Mouse (Mus musculus) limb, embryonic 12.5 days (tissue): ENCODE measurements around the gene Olfr156. TPM values are rescaled to one million over a fixed set of nuclear protein-coding genes. Genes with fewer than 3 reads are reported as not detected.

ENCODE experiments used
- ATAC-seq: fragments of 200-750 bp; cut with Nextera tagmentation; 2 replicates; pipeline ENCODE4 v1.8.0; 2017; ENCODE audit warnings: low read depth, moderate TSS enrichment; ENCODE audit not compliant: insufficient number of reproducible peaks, insufficient read depth, low FRiP score, low TSS enrichment
- H3K27ac ChIP-seq: fragments of 300-500 bp; sonication (generic); 2 replicates; pipeline ENCODE4 v1.5.1; 2016; ENCODE audit warnings: mild to moderate bottlenecking, moderate library complexity
- H3K27me3 ChIP-seq: fragments of 300-500 bp; sonication (generic); 2 replicates; pipeline ENCODE4 v1.6.1; 2016; ENCODE audit warnings: mild to moderate bottlenecking, moderate library complexity
- H3K36me3 ChIP-seq: fragments of 300-500 bp; sonication (generic); 2 replicates; pipeline ENCODE4 v1.6.1; 2016; ENCODE audit warnings: mild to moderate bottlenecking, moderate library complexity
- H3K4me1 ChIP-seq: fragments of 300-500 bp; sonication (generic); replicated peaks from 2 replicates; pipeline ENCODE4 v1.6.1; 2016
- H3K4me2 ChIP-seq: fragments of 300-500 bp; sonication (generic); 2 replicates; pipeline ENCODE4 v1.6.1; 2016; ENCODE audit warnings: mild to moderate bottlenecking, moderate library complexity
- H3K4me3 ChIP-seq: fragments of 300-500 bp; sonication (generic); replicated peaks from 2 replicates; pipeline ENCODE4 v1.5.1; 2016; ENCODE audit warnings: mild to moderate bottlenecking
- H3K9ac ChIP-seq: fragments of 300-500 bp; sonication (generic); replicated peaks from 2 replicates; pipeline ENCODE4 v1.6.1; 2016; ENCODE audit warnings: mild to moderate bottlenecking, moderate library complexity
- H3K9me3 ChIP-seq: fragments of 300-500 bp; sonication (generic); 2 replicates; pipeline ENCODE4 v1.6.1; 2016; ENCODE audit warnings: mild to moderate bottlenecking, moderate library complexity
- WGBS: fragments of 180-500 bp; shearing (Covaris S2); methylation state at CpG from one replicate; pipeline ENCODE4 v1.1.7; 2016; 5-methylcytosine and 5-hydroxymethylcytosine counted together
- polyA plus RNA-seq: library from polyadenylated mRNA; unstranded; fragments of >200 nt; fragmentation: Nextera tagmentation; extraction: Ambion mirVana; gene quantifications from 2 replicates; pipeline ENCODE4 v1.2.1, GENCODE M21; 2016

Gene Olfr156
- 0.19 TPM in 1 of 2 replicates, not detected in the other for polyA plus RNA-seq

DNA sequence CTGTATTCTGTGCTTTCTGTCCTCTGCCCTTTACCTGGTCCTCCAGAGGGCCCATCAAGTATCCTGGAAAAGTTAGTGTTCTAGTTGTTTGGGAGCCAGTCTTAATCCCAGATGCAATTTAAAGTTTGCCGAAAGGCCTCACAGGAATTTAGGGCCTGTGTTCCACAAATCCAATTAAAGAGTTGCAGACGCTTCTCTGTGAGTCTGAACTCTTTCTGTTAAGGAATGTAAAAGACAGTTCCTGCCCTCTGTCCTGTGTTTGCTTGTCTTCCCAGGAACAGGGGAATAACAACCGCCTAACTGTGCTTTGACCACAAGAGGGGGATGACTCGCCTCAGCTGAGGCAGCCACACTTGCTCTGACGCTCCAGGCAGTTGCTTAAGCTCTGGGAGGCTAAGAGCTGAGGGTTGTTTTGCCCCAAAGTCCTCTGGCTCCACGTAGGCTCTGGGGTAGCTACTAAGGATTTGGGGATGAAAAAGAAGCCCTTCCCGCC, at the start of gene Olfr156:
Gene Olfr156, minus strand, starts transcription at position 51 of the 493 bp plus-strand sequence.
- WGBS = 9% methylated on average over 7 of the region's 7 CpGs
- Histone ChIP-seq H3K9me3 (no peaks in the 10 kb centered on the region), H3K27me3 (no peaks in the 10 kb centered on the region), H3K4me3 (no peak within 1 kb of the TSS), H3K27ac (no peak within 1 kb of the TSS), H3K4me2 (no peak within 1 kb of the TSS), H3K36me3 (no peaks in the 10 kb centered on the region), H3K9ac (no peak within 1 kb of the TSS), H3K4me1 (peaks cover 4% of the 10 kb centered on the region; the same call in 1 of the 2 replicates)
- no peak for ATAC-seq

DNA sequence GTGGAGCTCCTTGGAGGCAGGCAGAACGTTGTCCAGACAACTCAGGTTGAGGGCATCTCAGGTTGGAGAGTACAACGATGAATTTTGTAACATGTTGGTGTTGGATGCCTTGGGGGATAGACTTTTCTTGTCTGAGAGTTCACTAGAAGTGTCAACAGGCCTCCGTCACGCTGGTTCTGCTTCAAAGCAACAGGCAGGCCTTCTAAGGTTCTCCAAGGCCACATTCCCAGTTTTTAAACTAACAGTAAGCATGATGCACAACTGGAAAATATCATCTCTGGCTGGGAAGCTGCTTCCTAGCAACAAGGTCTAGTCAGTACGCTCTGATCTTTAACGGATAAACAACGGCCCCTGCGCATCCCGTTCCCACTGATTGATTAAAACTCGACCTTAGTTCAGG, 46.1 kb upstream of the Olfr156 start:
- ATAC-seq = no peak
- Histone ChIP-seq H3K36me3 (no peaks in the 10 kb centered on the region), H3K4me2 (no peak overlapping the region), H3K4me3 (no peak overlapping the region), H3K4me1 (peaks cover 4% of the 10 kb centered on the region; the same call in 1 of the 2 replicates), H3K9me3 (peaks cover 10% of the 10 kb centered on the region; the same call in 1 of the 2 replicates), H3K27me3 (no peaks in the 10 kb centered on the region), H3K27ac (no peak overlapping the region), H3K9ac (no peak overlapping the region)
- WGBS = 82% methylated on average over 10 of the region's 10 CpGs

DNA sequence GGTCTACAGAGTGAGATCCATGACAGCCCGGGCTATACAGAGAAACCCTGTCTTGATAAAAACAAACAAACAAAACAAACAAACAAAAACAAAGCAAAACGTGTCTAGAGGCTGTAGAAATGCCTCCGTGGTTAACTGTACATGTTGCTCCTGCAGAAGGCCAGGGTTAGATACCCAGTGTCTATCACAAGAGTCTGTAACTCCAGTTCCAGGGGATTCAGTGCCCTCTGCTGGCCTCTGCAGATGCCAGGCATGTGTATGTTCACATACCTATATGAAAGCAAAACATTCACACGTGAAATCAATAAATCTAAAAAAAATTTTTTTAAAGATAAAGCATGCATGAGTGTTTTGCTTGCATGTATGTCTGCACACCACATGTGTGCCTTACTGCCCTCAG, 39.6 kb upstream of the Olfr156 start:
- WGBS = 67% methylated on average over 4 of the region's 4 CpGs
- Histone ChIP-seq H3K4me1 (no peaks in the 10 kb centered on the region), H3K27me3 (no peaks in the 10 kb centered on the region), H3K4me2 (no peak overlapping the region), H3K9ac (no peak overlapping the region), H3K9me3 (no peaks in the 10 kb centered on the region), H3K4me3 (no peak overlapping the region), H3K27ac (no peak overlapping the region), H3K36me3 (no peaks in the 10 kb centered on the region)
- ATAC-seq = no peak

DNA sequence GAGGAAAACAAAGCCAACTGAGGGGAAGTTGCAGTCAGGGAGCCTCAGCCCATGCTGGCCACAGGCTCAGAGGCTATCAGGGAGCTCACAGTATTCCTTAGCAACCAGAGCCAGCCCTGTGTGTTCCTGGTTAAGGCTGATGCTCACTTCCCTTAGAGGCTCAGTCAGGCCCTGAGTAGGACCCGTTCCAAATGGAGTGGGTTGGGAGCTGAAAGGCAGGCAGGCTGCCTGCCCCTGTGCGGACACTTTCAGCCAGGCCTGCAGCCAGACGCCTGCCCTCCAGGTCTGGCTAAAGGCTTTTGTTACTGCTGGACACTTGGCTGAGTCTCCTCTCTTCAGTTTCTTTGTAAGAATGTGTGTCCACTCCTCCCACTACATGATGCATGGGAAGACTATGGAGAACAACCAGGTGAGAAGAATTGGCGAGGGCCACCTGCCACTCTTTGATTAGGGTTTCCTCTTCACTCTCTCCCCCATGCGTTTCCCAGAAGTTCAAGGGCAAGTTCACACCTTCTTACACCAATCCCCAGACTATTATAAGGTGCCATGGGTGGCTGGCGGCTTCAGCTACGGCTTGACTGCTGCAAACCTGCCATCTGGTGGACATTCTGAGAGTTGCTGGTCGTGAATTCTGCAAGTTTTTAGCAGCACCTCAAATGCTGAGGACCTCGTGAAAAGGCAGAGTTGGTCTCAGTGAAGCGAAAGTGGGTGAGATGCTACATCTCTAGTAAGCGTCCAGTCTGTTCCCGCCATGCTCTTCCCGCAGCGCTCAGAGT, 37.2 kb upstream of the Olfr156 start:
- WGBS = 17% methylated on average over 14 of the region's 14 CpGs
- H3K4me2 ChIP-seq = no peak overlapping the region
- H3K36me3 ChIP-seq = no peaks in the 10 kb centered on the region
- H3K4me3 ChIP-seq = no peak overlapping the region
- no peak overlapping the region for H3K27ac ChIP-seq
- no peak overlapping the region for H3K9ac ChIP-seq
- no peaks in the 10 kb centered on the region for H3K4me1 ChIP-seq
- H3K9me3 ChIP-seq = no peaks in the 10 kb centered on the region
- no peaks in the 10 kb centered on the region for H3K27me3 ChIP-seq
- no peak for ATAC-seq

DNA sequence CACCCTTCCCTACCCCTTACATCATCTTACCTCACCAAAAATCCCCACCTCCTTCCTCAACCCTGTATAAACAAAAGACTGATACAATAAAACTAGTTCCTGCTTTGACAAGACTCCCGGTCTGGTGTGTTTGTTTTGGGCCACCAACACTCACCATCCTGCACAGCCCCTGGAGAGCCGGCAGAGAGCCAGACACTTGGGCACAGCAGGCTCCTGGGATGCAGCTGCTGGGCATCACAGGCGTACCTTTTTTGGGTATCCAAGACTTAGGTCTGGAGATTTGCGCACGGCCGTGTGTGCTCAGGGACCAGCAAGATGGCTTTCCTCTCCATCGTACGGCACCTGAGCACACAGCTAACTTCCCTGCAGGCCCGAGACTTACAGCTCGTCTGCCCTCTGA, 36.2 kb upstream of the Olfr156 start:
- H3K27me3 ChIP-seq = no peaks in the 10 kb centered on the region
- no peaks in the 10 kb centered on the region for H3K9me3 ChIP-seq
- no peak overlapping the region for H3K9ac ChIP-seq
- no peaks in the 10 kb centered on the region for H3K36me3 ChIP-seq
- no peaks in the 10 kb centered on the region for H3K4me1 ChIP-seq
- no peak overlapping the region for H3K4me3 ChIP-seq
- no peak overlapping the region for H3K4me2 ChIP-seq
- no peak overlapping the region for H3K27ac ChIP-seq
- ATAC-seq = no peak
- 82% methylated on average over 10 of the region's 10 CpGs for WGBS

DNA sequence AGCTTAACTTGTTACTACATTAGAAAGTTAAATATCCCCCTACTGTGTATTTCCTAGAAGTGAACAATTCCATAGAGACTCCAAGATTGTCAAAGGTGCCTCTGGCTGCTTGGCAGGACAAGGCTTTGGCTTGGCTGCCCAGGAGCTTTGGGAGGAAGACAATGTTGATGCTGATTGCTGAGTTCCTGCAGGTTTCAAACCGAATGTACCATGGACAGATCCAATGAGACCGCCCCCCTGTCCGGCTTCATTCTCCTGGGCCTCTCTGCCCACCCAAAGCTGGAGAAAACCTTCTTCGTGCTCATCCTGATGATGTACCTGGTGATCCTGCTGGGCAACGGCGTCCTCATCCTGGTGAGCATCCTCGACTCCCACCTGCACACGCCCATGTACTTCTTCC, 30.4 kb upstream of the Olfr156 start:
- H3K36me3 ChIP-seq = no peaks in the 10 kb centered on the region
- no peak for ATAC-seq
- no peak overlapping the region for H3K4me3 ChIP-seq
- H3K27me3 ChIP-seq = no peaks in the 10 kb centered on the region
- no peaks in the 10 kb centered on the region for H3K9me3 ChIP-seq
- no peak overlapping the region for H3K9ac ChIP-seq
- 69% methylated on average over 8 of the region's 8 CpGs for WGBS
- no peaks in the 10 kb centered on the region for H3K4me1 ChIP-seq
- H3K27ac ChIP-seq = no peak overlapping the region
- no peak overlapping the region for H3K4me2 ChIP-seq

DNA sequence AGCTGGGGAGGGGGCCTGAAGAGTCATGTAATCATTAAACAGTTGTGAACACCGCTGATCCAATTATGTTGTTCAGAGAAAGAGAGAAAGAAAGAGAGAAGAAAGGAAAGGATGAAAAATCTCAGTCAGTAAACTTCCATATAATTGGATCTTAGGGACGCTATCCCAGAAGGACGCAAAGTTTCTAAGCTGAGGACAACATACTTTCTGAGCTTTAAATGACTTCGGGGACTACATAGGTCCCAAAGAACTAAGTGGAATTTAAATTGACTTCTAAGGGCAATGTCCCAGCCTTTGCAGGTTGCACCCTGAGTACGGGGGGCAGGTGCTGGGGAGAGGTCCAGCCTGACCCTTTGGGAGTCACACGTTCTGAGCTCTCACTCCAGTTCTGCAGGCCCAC, 27.6 kb upstream of the Olfr156 start, which contains the start of gene Olfr155:
Gene Olfr155, plus strand, starts transcription at position 301 of the 400 bp plus-strand sequence.
- Histone ChIP-seq H3K27me3 (0 out of 2 replicates have a peak, but pooled peaks cover 2% of the 10 kb centered on the region), H3K4me1 (no peaks in the 10 kb centered on the region), H3K9ac (no peak within 1 kb of the TSS), H3K9me3 (no peaks in the 10 kb centered on the region), H3K4me3 (no peak within 1 kb of the TSS), H3K36me3 (no peaks in the 10 kb centered on the region), H3K4me2 (no peak within 1 kb of the TSS), H3K27ac (no peak within 1 kb of the TSS)
- 84% methylated on average over 6 of the region's 6 CpGs for WGBS
- ATAC-seq = no peak

DNA sequence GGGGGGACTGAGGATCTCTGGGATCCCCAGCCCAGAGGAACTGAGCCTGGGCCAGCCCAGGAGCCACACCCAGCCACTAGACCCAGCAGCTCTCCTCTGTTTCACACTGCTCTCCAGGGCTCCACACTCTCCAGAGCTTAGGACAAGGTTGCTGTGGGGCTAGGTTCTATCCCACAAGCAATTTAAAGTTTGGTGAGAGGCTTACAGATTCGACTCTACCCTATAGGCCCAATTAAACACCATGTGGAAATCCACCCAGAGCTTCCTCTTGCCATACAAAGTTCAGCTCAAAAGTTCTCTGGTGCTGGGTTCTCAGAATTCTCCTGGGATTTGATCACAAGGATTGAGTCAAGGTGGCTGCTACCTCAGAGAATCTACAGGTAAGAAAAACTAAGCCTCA, 16.4 kb upstream of the Olfr156 start, which contains the start of gene Olfr157:
Gene Olfr157, minus strand, starts transcription at position 101 of the 400 bp plus-strand sequence.
- Histone ChIP-seq H3K36me3 (no peaks in the 10 kb centered on the region), H3K9me3 (peaks cover 10% of the 10 kb centered on the region; the same call in 1 of the 2 replicates), H3K4me1 (no peaks in the 10 kb centered on the region), H3K4me3 (no peak within 1 kb of the TSS), H3K9ac (no peak within 1 kb of the TSS), H3K4me2 (no peak within 1 kb of the TSS), H3K27me3 (no peaks in the 10 kb centered on the region), H3K27ac (no peak within 1 kb of the TSS)
- 74% methylated on average over 1 of the region's 1 CpGs for WGBS
- no peak for ATAC-seq

DNA sequence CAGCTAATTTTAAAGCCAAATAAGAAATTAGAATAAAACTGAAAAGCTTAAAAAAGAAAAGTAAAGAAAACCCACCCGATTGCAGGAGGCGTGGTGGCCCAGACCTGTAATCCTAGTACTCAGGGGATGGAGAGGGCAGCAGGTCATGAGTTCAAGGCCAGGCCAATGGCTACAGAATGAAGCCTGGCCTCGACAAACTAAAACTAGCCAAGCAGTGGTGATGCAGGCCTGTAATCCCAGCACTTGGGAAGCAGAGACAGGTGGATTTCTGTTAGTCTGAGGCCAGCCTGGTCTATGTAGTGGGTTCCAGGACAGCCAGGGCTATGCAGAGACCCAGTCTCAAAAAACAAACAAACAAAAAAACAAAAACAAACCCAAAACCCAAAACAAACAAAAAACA, 14.6 kb upstream of the Olfr156 start:
- H3K27me3 ChIP-seq = no peaks in the 10 kb centered on the region
- H3K27ac ChIP-seq = no peak overlapping the region
- WGBS = 63% methylated on average over 3 of the region's 3 CpGs
- no peak for ATAC-seq
- H3K9me3 ChIP-seq = peaks cover 8% of the 10 kb centered on the region; the same call in 1 of the 2 replicates
- no peak overlapping the region for H3K4me3 ChIP-seq
- H3K36me3 ChIP-seq = no peaks in the 10 kb centered on the region
- H3K4me1 ChIP-seq = no peaks in the 10 kb centered on the region
- no peak overlapping the region for H3K9ac ChIP-seq
- no peak overlapping the region for H3K4me2 ChIP-seq

DNA sequence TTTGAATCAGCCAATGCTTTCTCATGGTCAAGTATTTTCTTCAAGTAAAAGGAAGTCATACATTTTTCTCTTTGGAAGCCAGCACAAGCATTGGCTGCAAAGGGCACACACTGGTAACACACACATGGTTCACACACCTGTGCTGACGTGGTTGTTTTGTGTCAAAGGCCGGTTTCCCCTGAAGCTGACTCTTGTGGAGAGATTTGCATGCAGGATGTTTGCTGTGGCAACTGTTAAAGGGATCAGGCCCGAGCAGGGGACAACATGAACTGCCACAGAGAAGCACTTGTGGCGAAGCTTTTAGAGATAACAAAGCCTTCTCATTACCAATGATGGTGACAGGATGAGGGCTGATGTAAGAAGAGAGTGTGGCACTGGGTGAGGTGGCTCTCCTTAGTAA, 11.1 kb upstream of the Olfr156 start:
- H3K36me3 ChIP-seq = no peaks in the 10 kb centered on the region
- 77% methylated on average over 4 of the region's 4 CpGs for WGBS
- H3K9me3 ChIP-seq = no peaks in the 10 kb centered on the region
- no peak for ATAC-seq
- no peak overlapping the region for H3K4me3 ChIP-seq
- no peaks in the 10 kb centered on the region for H3K4me1 ChIP-seq
- no peak overlapping the region for H3K9ac ChIP-seq
- H3K27me3 ChIP-seq = no peaks in the 10 kb centered on the region
- H3K4me2 ChIP-seq = no peak overlapping the region
- H3K27ac ChIP-seq = no peak overlapping the region

DNA sequence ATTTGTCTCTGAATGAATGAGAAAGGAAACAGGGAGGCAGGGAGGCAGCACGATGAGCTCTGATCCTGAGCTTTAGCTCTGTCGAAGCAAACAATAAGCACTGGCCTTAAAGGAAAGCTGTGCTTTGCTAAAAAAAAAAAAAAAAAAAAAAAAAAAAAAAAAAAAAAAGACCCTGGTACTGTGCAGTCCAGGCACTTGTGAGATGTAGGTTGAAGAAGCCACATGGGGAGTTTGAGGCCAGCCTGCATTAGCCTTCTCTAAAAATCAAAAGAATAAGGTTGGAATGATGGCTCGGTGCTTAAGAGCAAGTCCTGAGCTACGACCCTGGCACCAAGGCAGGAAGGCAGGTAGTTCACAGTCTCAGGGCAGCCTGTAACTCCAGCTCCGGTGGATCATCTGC, 10.1 kb upstream of the Olfr156 start:
- no peaks in the 10 kb centered on the region for H3K9me3 ChIP-seq
- no peaks in the 10 kb centered on the region for H3K27me3 ChIP-seq
- no peaks in the 10 kb centered on the region for H3K4me1 ChIP-seq

More for the DNA sequence above, 10.1 kb upstream of the Olfr156 start:
- Histone ChIP-seq H3K4me2 (no peak overlapping the region), H3K36me3 (no peaks in the 10 kb centered on the region), H3K27ac (no peak overlapping the region), H3K9ac (no peak overlapping the region), H3K4me3 (no peak overlapping the region)
- no peak for ATAC-seq
- WGBS = 79% methylated on average over 5 of the region's 5 CpGs
